Comparison of ENCODE assay signal across 24 mouse cellular contexts in the genomic region with DNA sequence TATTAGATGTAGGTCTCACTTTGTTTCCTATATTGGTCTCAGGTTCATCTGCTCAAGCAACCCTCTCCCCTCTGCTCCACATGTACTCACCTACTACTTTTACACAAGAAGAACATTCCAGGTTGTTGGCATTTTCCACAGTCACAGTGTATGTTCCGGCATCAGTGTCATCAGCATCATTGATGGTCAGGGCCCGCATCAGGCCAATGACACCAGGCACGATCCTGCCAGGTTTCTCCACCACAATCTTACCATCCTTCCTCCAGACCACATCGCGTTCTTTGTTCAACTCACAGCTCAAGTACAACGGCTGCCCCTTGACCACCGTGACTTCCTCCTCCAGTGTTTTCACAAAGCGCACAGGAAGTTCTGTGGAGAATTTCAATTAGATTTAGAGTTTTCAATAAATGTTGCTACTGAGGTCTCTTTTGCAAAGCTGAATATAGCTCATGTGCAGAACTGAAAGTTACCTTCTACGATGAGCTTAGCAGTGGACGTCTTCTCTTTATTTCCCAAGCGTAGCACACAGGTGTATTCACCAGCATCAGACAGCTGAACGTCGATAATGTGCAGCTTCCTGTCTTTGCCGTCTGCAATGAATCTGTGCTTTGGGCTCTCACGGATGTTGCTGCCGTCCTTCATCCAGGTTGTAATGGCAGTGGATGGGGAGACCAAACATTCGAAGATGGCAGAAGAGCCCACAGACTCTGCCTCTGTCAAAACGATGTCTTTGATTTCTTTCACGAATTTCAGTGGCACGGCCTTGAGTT.
DNase-seq lines count a peak whose midpoint lies in the region; ATAC-seq and TF ChIP-seq lines count a peak whose summit lies in the region.
"Had no signal": no experiment of that assay in that cellular context is flagged by ENCODE, and none has a peak within 500 bp of the region (broad histone marks: within the 10 kb centered on the region; RNA-seq: fewer than 3 reads in every experiment).

No protein-coding gene starts in this region.

- H3K79me2 ChIP-seq in myocyte (ENCODE audit: control insufficient read depth, insufficient read depth), result no peaks in the 10 kb centered on the region

- peak; percentile 81 for DNase-seq in heart, adult 11 months
- DNase-seq in heart, adult 18-20 months, result no peak
- DNase-seq in frontal cortex, postnatal 10 days (ENCODE audit: low spot score in 2 of 2), result no peak
- no peak for DNase-seq in natural killer cell, adult 2 months (ENCODE audit: low spot score in 2 of 2)
- DNase-seq in ovary, postnatal 14 days (ENCODE audit: low spot score), result no peak
- DNase-seq: adrenal gland, adult 8-10 months; adrenal gland, postnatal 36 days; cerebellum, adult 2 months; cerebellum, postnatal 10 days; embryo, embryonic 11 days; gastrocnemius, postnatal 10 days; heart, postnatal 10 days; kidney, adult 11 months had no signal

- no peak overlapping the region for H3ac ChIP-seq in myocyte (ENCODE audit: control insufficient read depth, insufficient read length)

- peak; percentile 79 for ATAC-seq in CD4-positive, CD25-positive, alpha-beta regulatory T cell, adult 4 months
- ATAC-seq in hematopoietic stem cell, adult 5-6 weeks (replicated peaks in 1 of 2; ENCODE audit: insufficient read depth in 1 of 2, low FRiP score in 2 of 2, low TSS enrichment in 1 of 2, low read depth in 1 of 2, poor library complexity in 2 of 2, severe bottlenecking in 2 of 2), result peak; percentile 29 to 46; a peak in 3 of 4 replicates
- ATAC-seq: forebrain, embryonic 14.5 days; Patski had no signal

- TF ChIP-seq POLR2A in myocyte (IDR thresholded peaks at IDR 0.05; ENCODE audit: insufficient read length, low read depth), result no peak

- H3K4me2 ChIP-seq in myocyte (ENCODE audit: low read depth), result no peak overlapping the region
- H3K4me2 ChIP-seq: embryonic facial prominence, embryonic 15.5 days; hindbrain, embryonic 14.5 days had no signal

- no peak overlapping the region for H3K4me3 ChIP-seq in myocyte
- H3K4me3 ChIP-seq: embryonic facial prominence, embryonic 15.5 days; erythroblast, embryonic 14.5 days; forebrain, embryonic 10.5 days; heart, embryonic 10.5 days; hindbrain, embryonic 10.5 days had no signal

- no peaks in the 10 kb centered on the region for H3K27me3 ChIP-seq in myocyte (ENCODE audit: control insufficient read depth, insufficient read depth, insufficient read length)
- H3K27me3 ChIP-seq: embryonic facial prominence, embryonic 15.5 days had no signal

- H3K36me3 ChIP-seq in myocyte (ENCODE audit: control insufficient read depth, insufficient read depth), result peaks cover 56% of the 10 kb centered on the region
- H3K36me3 ChIP-seq: embryonic facial prominence, embryonic 15.5 days; forebrain, embryonic 10.5 days; hindbrain, embryonic 10.5 days had no signal

TF ChIP-seq in myocyte, 11 proteins besides CTCF, POLR2A, EP300 and RAD21:
- TF ChIP-seq E2F4 (IDR thresholded peaks at IDR 0.05; ENCODE audit: insufficient read depth) (no peak), CEBPB (IDR thresholded peaks at IDR 0.05; ENCODE audit: insufficient read depth, poor library complexity, severe bottlenecking) (no peak), TCF3 (IDR thresholded peaks at IDR 0.05; ENCODE audit: insufficient read length, low read depth) (no peak), POLR2AphosphoS2 (IDR thresholded peaks at IDR 0.05; ENCODE audit: insufficient read length, low read depth) (peak; percentile 54), USF1 (IDR thresholded peaks at IDR 0.05; ENCODE audit: low read depth) (no peak), TCF12 (IDR thresholded peaks at IDR 0.05; ENCODE audit: insufficient read depth, poor library complexity, severe bottlenecking) (no peak), MYOD1 (IDR thresholded peaks at IDR 0.05; ENCODE audit: control insufficient read depth in 1 of 3, insufficient read length in 2 of 3, low read depth in 2 of 3) (no peak)
